Mouse (Mus musculus) thymus, adult 2 months (tissue): ENCODE data around the gene H13.

Source experiments
- CTCF ChIP-seq: fragments of 200-500 bp; IDR thresholded peaks from 2 replicates; pipeline ENCODE4 v1.5.1; 2012; ENCODE audit warnings: mild to moderate bottlenecking, control low read depth, low read length, moderate library complexity, borderline replicate concordance; ENCODE audit not compliant: control insufficient read depth, poor library complexity, insufficient read depth; ENCODE audit errors: extremely low read depth
- POLR2A ChIP-seq: fragments of 200-500 bp; IDR thresholded peaks from 2 replicates; pipeline ENCODE4 v1.6.1; 2012; ENCODE audit warnings: mild to moderate bottlenecking, low read length, control low read depth, moderate library complexity; ENCODE audit not compliant: control insufficient read depth, poor library complexity, insufficient read depth; ENCODE audit errors: extremely low read depth

DNA sequence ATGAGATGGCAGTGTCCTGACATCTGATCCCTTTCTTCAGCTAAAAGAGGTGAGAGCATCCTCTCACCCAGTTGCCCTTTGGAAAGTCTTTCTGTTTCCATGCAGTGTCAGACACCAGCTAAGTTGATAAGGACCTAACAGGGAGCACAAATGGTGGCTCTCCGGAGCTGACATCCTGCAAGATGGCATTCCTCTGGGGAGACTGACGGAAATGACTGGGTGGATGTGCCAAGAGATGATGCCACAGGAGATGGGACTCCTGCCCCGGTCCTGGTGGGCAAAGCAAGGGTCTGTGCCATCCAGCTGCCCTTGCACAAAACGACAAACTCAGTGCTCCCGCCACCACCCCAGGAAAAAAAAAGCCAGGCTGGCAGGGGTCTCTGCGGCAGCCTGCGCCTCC, 37.9 kb downstream of the H13 start:
- TF ChIP-seq POLR2A (no peak), CTCF (no peak)
